Mouse (Mus musculus) kidney, postnatal 14 days (tissue): ENCODE measurements at regions not wholly inside any gene's neighbourhood (a gene's known extent, or its start where the extent isn't known, plus 50 kb on each side); places are given as distances from the start of the nearest gene placed in this dataset.

ENCODE experiments used
- DNase-seq: peaks from one replicate; pipeline ENCODE4 v3.0.0; 2022; ENCODE audit warnings: mixed read lengths

DNA sequence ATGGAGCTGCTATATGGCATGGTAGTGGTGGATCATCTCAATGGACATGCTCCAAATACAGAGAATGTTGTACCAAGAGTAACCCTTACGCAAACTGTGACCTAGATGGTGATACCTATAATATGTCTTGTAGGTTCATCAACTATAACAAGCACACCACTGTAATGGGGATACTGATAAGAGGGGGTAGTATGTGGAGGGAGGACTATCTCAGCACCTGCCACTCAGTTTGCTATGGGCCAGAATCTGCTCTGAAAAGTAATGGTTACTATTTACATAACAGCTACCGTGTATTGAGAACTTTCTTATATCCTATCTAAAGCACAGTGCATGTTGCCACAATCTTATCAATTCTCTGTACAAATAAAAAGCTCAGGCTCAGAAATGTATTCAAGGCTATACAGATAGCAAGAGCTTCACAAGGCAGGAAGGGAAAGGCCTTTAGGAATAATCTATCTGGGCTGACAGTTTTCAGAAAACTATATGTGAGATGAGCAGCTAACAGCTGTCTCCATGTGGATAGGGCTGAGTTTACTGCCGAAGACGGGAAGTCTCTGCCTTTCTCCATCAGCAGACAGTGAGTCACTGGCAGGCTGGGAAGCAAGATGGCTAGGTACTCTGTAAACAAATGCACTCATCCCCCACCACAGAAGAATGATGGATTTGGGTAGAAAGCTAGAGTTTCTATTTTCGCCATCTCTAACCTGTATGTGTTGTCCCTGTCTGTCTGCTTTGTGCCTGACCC lies 77.1 kb upstream of the Nck2 start:
- DNase-seq = no peak

DNA sequence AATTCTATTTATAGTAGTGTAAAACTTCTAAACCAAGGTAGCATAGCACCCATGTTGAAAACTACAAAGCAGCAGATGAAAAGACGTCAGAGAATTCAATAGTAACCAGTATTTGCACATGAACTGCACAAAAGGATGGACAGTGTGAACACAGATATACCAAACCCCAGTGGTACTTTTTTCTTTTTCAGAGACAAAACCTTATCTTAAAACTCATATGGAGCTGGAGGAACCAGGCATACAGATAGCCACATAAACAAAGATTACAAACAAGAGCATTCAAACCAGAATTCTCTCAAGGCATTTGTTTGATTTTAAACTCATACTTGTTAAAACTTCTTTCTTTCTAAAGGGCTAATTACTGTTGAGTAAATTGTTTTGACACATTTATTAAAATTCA lies 72.5 kb upstream of the Nck2 start:
- no peak for DNase-seq

DNA sequence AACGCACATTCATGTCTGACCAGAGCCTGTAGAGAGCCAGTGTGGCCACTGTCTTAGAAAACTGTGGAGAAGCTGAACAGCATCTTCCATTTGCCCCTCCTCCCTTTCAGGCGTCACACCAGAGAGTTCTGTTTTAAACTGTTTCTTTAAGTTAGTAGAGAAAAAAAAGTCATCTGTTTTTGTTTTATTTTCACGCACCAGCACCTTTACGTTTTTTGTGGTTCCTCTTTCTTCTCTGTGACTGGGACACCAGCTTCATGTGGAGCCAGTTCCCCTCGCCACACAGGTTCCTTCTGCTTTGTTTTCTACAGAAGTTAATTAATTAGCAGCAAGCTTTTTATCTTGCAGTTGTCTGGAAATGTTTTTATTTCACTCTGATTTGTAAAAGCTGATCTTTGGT lies 69.4 kb upstream of the Nck2 start:
- DNase-seq = no peak

DNA sequence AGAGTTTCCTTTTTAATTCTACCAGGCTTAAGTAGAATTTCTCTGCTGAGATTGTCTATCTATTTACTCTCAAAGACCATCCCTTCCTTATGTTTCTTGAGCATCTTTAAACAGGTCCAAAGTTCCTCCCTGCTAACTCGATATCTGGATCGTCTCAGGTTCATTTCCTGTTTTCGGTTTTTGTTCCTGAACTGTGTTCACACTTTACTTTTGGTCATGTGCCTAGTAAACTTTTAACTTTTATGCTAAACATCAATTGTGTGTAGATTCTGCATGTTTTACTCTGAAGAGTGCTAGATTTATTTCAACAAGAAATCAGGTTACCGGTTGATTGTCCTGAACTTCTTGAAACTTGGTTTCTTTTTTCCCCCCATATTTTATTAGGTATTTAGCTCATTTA lies 68.5 kb upstream of the Nck2 start:
- DNase-seq = no peak

DNA sequence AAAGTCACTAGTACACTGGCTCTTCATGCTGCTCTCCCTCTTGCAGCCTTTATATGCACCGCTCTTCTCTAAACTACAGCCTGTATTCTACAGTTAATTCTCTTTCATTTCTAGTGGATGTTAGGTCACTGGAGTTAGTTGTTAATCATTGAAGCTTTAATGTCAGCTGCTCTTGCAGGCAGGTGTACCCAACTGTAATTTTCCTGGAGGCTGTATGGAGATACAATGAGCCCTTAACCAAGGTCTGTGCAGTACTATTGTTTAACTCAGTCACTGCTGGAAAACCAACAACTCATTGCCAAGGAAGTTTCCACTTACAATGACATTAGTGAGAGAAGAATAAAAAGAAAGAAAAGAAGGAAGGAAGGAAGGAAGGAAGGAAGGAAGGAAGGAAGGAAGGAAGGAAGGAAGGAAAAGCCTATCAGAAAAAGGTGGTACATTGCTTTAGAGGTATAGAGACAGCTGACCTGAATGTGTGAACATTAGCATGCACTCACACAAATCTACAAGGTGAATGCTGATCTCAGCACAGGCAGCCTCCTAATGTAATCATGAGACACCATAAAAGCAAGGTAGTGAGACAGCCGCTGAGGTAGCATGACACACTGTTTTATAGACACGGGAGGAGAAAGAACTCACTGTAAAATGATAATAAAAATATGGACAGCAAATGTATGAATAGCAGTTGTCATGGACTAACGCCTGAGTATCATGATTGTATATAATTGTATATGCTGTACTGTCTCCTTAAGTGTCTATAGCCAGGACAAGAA lies 66.7 kb upstream of the Nck2 start:
- DNase-seq = no peak

DNA sequence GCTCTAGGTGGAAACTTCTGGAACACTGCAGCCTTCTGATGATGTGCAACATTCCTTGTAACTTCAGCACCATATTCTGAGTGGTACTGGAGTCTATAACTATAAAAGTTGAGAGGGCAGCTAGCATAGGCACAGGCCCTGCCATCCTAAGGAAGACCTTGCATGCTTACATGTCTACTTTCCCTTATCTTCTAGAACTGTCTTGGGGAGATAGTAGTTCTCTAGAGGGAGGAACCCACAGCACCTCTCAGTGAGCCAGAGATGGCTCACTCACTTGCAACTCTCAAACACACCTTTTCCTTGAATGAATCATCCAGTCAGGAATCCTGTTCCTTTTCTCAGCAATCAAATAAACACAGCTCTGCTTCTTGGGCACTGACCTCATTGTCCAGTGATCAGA lies 59.4 kb upstream of the Nck2 start:
- no peak for DNase-seq

DNA sequence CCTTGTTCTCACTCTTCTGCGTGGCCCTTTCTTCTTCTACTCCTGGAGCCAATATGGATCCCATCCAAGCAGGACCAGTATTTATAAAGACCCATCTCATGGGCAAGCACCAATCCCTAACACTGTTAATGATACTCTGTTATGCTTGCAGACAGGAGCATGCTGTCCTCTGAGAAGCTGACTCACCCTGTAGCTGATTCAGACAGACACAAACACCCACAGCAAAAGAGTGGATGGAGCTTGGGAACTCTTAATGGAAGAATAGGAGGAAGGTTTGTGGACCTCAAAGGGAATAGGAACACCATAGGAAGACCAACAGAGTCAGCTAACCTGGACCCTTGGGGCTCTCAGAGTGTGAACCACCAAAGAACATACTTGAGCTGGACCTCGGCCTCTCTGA lies 50.3 kb upstream of the Nck2 start:
- DNase-seq = no peak
